Mouse (Mus musculus): ENCODE results near the gene Serping1.
A peak's percentile ranks its signal among the peaks of the same experiment; 100 is the strongest.
"Not testable (repeated sequence)": the region's sequence is repeated elsewhere in the genome, so short reads cannot be mapped to it uniquely, and the experiment has no call there.

The Serping1 gene

DNA sequence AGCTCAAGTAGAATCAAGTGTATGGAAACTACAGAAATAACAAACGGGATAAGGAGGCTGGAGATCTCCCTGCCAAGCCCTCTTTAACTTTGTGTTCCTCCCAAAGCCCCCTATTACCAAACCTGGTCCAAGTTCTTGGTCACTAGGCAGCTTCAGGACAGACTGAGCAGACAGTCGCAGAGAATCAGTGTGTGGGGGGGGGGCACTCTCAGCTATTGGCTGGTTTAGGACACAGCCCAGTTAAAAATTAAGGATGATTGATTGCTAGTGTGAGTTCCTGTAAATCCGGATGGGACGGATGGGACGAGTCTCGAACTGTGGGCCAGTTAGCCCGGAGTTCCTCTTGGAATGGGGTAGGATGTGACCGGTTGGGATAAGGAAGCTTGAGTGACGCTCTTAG, at the start of gene Serping1:
Serping1 (minus strand) TSS at position 204 of the 400 bp plus-strand sequence.
- no peak for DNase-seq

- DNase-seq = no peak
Measured at GRCm38 (mm10) chr2:84823237-84823636, 48.0 kb upstream of the Serping1 start.

DNA sequence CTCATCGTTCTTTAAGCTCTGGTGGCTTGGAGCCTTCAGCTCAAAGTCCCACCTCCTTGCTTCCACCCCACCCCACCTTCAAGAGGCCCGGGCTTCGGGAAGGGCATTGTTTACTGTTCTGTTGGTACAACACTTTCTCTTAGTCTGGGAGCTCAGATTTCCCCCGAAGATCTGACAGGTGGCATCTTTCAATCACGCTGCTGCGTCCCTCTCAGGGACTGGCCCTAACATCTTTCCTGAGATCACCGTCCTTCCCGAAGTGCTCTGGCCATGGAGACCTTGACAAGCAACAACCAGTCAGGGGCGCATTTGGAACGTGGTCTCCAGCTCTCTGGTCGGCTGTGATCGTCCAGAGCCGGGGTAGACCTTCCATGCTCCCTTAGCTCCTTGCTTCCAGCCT, 47.3 kb upstream of the Serping1 start, which contains the start of gene Smtnl1:
Smtnl1 (minus strand) TSS at position 101 of the 400 bp plus-strand sequence.
- no peak for DNase-seq

DNA sequence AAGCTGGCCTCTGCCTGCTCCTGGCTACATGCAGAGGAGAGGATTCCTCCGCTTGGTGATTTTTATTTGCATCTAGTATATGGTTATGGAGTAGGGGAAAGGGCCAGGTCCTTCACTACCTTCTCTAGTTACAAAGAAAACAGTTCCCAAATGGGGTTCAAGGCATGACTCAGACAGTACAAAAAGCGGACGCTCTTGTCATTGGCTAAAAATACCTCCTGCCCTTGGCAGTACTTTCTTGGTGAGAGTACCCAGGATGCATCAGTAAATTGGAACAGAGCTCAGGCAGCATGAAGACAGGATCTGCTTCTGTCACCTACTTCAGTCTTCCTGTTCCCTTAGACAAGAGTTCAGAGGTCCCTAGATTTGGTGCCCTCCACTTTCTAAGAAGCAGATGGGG, 44.6 kb upstream of the Serping1 start:
- no peak for DNase-seq

DNA sequence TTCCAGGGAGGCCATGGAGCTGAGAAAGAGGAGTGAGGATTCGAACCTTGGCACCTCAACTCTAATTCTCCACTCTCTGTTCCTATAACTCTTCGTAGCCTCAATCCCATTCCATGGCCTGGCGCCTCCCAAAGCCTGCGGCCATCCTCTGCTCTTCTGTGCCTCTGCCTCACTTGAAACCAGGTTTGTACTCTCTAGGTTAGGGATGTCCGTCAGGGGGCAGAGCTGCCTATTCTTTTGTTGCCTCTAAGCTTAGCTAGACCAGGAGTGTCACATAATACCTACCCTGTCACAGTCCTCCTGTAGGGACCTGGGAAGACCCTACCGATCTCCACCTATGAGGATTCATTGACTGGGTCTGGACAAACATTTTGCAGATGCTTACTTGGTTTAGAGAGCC, 37.4 kb upstream of the Serping1 start:
- no peak for DNase-seq

DNA sequence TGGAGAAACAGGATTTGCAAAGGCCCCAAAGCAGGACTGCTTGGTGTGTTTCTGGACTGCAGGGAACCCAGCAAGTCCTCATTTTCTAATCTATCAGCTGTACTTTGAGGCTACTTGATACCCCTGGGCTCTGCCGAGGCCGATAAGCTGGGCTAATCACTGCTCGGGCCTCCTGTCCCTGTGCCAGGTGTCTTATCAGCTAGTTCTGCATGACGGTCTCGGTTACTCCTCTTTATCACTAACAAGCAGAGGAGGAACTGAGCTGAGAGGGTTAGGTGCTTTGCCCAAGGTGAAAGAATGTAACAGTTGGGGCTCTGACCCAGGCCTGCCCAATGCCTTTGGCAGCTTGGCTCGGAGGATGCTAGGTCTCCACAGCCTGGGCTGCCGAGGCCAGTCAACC, 36.6 kb upstream of the Serping1 start:
- no peak for DNase-seq

DNA sequence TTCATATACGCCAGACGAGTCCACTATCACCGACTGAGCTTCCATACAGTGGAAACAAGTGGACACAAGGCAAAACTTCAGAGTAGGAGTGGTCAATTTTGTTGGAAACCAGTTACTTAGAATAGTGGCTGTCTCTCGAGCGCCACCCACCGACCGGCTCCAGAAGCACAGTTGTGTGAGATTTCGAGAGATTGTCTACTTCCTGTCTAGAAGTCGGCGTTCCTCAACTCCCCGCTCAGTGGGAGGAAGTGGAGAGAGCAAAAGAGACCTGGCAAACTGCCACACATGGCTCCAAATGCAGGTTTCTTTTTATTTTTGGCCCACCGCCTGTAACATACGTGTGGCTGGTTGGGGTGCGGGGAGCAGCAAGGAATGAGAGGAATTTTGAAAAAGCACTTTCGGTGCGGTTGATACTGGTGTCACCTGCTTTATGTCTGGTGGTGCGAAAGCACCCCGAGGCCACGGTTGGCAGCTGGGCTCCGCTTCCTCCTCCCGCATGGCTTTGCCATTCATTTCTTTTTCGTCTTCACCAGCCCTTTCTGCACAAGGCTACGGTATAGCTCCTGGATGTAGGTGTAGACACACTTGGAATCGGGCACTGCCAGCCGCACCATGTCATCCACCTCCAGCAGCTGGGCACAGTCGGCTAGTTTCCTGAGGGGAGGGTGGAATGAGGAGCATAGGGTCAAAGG, 35.8 kb upstream of the Serping1 start:
- DNase-seq = peak; percentile 96

GRCm38 (mm10) chr2:84810526-84810885, 35.3 kb upstream of the Serping1 start:
- no peak for DNase-seq

DNA sequence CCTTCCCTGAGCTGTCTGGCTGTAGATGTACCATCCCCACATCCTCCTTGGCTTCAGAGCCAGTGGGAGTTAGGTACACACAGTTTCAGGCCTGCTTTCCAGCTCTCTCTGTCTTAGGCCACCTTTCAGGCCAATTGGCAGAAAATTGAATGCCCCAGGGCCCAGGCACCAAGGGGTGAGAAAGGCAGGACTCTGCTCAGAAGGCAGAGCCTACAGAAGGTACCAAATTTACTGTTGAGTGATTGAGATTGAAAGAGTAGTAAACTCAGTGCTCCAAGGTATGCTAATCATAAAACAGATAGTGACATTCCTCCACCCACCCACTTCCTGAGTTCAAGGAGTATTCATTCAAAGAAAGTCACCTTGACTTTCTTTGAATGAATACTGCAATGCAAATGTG, 34.1 kb upstream of the Serping1 start:
- DNase-seq = no peak

GRCm38 (mm10) chr2:84806546-84806945, 31.3 kb upstream of the Serping1 start:
- no peak for DNase-seq

- DNase-seq = no peak
Measured at GRCm38 (mm10) chr2:84803963-84804362, 28.7 kb upstream of the Serping1 start.

DNA sequence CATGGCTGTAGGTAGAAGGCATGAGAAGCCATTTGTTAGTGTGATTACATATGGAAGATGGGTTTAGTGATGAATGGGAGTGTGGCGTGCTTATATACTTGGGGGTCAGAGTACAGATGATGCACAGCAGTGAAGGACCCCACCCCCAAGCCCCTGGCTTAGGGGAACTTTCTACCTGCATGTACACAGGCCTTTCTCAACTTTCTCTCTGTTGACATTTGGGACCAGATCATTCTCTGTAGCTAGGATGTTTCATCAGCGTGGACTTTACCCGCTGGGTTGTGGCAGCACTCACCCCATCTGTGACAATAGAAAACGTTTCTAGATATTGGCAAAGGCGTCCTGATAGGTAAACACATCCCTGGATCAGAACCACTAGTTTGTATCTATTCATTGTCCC, 26.0 kb upstream of the Serping1 start:
- DNase-seq = not testable (repeated sequence)

DNA sequence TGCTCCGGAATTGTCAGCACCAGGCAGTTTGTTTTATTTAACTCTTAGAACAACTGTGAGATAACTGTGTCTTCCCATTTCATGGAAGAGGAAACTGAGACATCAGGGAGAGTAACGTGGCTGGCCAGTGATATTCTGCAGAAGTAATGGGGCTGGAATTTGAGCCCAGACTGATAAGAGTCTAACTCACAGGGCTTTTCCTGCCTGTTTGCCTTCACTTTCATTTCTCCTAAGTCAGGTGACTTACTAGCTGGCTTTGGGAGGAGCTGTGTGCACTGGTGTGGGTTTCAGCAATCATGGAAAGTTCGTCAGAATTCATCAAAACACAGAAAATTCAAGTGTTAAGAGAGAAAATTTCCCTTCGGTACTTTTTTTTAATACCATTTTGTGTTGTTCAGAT, 25.1 kb upstream of the Serping1 start:
- DNase-seq = peak; percentile 33

GRCm38 (mm10) chr2:84799041-84799561, 23.9 kb upstream of the Serping1 start:
- DNase-seq = peak; percentile 95

GRCm38 (mm10) chr2:84798493-84798921, 23.3 kb upstream of the Serping1 start, which contains the start of gene Ube2l6:
TSS of gene Ube2l6 (plus strand) at chr2:84798828.
- peak; percentile 84 for DNase-seq

- peak; percentile 88 for DNase-seq
Measured at GRCm38 (mm10) chr2:84797833-84798492, 22.7 kb upstream of the Serping1 start.

DNA sequence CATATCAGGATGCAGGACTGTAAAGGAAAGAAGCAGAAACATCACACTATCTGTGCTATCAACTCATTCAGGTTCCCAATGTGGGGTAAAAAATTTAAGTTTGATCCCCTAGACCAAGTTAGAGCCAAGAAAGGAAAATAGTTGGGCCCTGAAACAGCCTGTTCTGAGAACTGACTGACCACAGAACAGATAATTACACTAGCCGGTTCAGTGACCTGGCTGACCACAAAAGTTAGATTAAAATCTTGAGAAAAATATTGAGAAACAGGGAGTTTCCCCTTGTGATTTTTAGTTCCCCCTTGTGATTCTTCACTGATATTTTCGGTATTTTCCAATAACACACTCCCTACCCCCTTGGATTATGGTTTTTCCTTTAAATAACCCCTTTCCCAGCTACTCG, 18.6 kb upstream of the Serping1 start:
- no peak for DNase-seq

DNA sequence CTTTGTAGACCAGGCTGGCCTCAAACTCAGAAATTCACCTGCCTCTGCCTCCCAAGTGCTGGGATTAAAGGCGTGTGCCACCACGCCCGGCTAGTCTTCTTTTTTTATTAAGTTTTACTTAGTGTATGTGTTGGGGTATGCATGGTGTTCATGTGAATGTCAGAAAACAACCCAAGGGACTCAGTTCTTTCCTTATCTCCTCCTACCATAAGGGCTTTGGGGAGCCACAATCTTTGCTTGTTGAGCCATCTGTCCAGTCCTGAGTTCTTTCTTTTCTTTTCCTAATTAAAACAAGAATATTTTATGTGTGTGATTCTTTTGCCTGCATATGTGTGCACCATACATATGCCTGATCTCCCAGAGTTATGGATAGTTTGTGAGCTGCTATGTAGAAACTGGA, 17.9 kb upstream of the Serping1 start:
- no peak for DNase-seq

DNA sequence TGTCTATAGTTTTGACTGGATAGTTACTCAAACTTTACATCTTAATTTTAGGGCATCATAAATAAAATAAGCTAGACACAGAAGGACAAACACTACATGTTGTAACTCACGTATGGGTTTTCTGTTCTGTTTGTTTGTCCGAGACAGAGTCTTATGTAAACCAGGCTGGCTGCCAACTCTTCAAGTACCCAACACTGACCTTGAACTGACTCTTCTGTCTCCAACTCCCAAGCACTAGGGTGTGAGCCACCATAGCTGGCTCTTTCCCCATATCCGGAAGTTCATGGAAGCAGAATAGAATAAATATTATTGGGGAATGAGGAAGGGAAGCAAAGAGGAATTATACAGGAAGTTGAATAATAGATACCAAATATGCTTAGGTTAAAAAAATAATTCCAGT, 17.3 kb upstream of the Serping1 start:
- peak; percentile 69 for DNase-seq

DNA sequence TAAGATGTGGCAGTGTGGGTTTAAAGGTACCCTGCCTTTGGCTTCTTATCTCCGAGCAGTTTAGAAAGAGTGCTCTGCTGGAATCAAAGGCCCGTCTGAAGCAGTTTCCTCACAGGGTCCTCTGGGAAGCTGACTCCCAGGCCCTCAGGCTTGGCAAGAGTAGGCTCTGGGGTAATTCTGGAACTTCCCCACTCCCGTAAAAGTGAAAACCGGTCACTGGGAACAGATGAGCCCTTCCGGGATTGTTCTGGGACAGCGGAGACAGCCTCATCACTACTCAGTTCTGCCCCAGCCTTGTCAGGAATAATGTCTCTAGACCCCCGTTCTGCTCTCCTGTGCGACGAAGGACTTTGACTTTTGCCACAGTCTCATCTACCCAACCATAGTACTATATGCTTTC, 15.2 kb upstream of the Serping1 start:
- DNase-seq = no peak

DNA sequence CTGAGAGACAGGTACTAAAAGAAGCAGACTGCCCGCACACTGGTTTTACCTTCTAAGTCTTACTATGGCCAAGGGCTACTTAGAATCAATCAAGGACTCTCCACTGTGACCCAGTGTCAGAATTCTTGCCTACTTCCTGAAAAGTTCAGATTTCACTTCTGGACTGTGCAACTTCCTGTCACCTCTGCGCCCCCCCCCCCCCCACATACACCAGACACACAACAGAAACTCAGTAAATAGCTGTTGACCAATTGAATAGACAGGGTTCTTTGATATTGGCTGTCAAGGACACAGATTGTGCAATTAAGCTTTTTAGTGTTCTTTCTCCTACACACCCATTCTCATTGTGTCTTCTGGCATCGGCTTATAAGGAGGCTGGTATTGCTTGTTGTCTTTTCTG, 13.1 kb upstream of the Serping1 start:
- DNase-seq = no peak

GRCm38 (mm10) chr2:84783840-84784566, 8.8 kb upstream of the Serping1 start:
- DNase-seq = peak; percentile 40

DNA sequence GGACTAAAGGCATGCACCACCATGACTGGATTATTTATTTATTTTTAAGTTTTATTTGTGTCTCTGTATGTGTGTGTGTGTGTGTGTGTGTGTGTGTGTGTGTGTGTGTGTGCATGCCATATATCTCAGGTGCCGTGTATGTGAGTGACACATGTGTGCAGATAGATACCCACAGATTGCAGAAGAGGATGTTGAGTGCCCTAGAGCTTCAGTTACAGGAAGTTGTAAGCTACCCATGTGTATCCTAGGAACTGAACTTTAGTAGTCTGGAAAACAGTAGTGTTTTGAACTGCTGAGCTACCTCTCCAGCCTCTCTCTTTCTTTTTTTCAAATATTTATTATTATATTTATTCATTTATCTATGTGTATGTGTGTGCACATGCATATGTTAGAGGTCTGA, 8.1 kb upstream of the Serping1 start:
- no peak for DNase-seq

DNA sequence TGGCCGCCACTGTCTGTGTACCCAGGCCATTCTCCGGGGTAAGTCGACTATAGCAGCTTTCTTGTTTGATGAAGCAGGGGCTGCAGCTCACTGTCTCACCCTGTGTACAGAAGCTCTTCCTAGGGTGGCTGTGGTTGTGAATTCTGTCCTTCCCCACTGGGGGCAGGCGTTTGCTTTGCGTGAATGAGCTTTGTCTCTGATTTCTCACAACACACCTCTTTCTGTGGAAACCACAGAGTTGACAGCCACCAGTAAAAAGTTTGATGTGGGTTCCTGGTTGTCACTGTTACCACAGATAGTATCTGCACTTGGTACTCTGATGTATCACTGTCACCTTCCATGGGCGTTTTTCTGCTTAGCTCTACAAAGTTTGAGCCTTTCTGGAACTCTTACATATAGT, 4.0 kb upstream of the Serping1 start:
- DNase-seq = no peak

All from lung, postnatal 36 days (tissue).